ENCODE assay signal across 8 mouse cellular contexts in genomic region chr13:35771968-35772382, GRCm38 (mm10).
DNase-seq lines count a peak whose midpoint lies in the region; ATAC-seq and TF ChIP-seq lines count a peak whose summit lies in the region.

No protein-coding gene starts in this region.

- H3K9ac ChIP-seq in midbrain, embryonic 15.5 days: no peak overlapping the region

- peak; percentile 70; the same call in 1 of the 2 replicates for TF ChIP-seq CTCF in spleen, adult 2 months (IDR thresholded peaks at IDR 0.05; ENCODE audit: extremely low read depth, insufficient read depth, insufficient read length, insufficient replicate concordance)

- ATAC-seq in CD4-positive, CD25-positive, alpha-beta regulatory T cell, adult 4 months: no peak
- no peak for ATAC-seq in midbrain, embryonic 15.5 days (replicated peaks)

- no peak overlapping the region for H3K4me2 ChIP-seq in midbrain, embryonic 15.5 days

- H3K27me3 ChIP-seq in midbrain, embryonic 10.5 days (ENCODE audit: low read depth, poor library complexity, severe bottlenecking): no peaks in the 10 kb centered on the region
- H3K27me3 ChIP-seq in midbrain, embryonic 15.5 days (replicated peaks): no peaks in the 10 kb centered on the region
- no peaks in the 10 kb centered on the region for H3K27me3 ChIP-seq in spleen, adult 2 months (ENCODE audit: control insufficient read depth, insufficient read depth, low read length)

- H3K9me3 ChIP-seq in midbrain, embryonic 10.5 days (replicated peaks): no peaks in the 10 kb centered on the region
- no peaks in the 10 kb centered on the region for H3K9me3 ChIP-seq in midbrain, embryonic 15.5 days

- peaks cover 12% of the 10 kb centered on the region for H3K4me1 ChIP-seq in midbrain, embryonic 10.5 days
- H3K4me1 ChIP-seq in midbrain, embryonic 15.5 days: no peaks in the 10 kb centered on the region
- peaks cover 3% of the 10 kb centered on the region; the same call in 1 of the 2 replicates for H3K4me1 ChIP-seq in spleen, adult 2 months (ENCODE audit: control insufficient read depth, insufficient read depth, insufficient read length)

- 64% methylated on average over 9 of the region's 9 CpGs for WGBS in midbrain, embryonic 10.5 days
- WGBS in midbrain, embryonic 15.5 days: 60% methylated on average over 9 of the region's 9 CpGs
- 55% methylated on average over 9 of the region's 9 CpGs for WGBS in spleen, adult 2 months

- H3K36me3 ChIP-seq in midbrain, embryonic 10.5 days: no peaks in the 10 kb centered on the region
- H3K36me3 ChIP-seq in midbrain, embryonic 15.5 days (replicated peaks): no peaks in the 10 kb centered on the region
- H3K36me3 ChIP-seq in spleen, adult 2 months (ENCODE audit: control insufficient read depth, insufficient read depth, low read length): no peaks in the 10 kb centered on the region

- no peak overlapping the region for H3K4me3 ChIP-seq in midbrain, embryonic 10.5 days
- no peak overlapping the region for H3K4me3 ChIP-seq in midbrain, embryonic 15.5 days
- H3K4me3 ChIP-seq in spleen, adult 2 months (ENCODE audit: extremely low read depth, insufficient read depth, insufficient read length): no peak overlapping the region

- no peak overlapping the region for H3K27ac ChIP-seq in midbrain, embryonic 10.5 days (replicated peaks)
- no peak overlapping the region for H3K27ac ChIP-seq in midbrain, embryonic 15.5 days
- H3K27ac ChIP-seq in spleen, adult 2 months (ENCODE audit: insufficient read depth, low read length): no peak overlapping the region

- DNase-seq in CD4-positive, CD25-positive, alpha-beta regulatory T cell, adult 2 months (ENCODE audit: low read depth, low spot score): peak; percentile 60
- peak; percentile 24 for DNase-seq in midbrain, embryonic 10.5 days (ENCODE audit: low spot score)
- DNase-seq in cerebellum, postnatal 14 days: peak; percentile 75 to 83
- DNase-seq in kidney, adult 9 months: peak; percentile 22
- peak; percentile 17 to 29 for DNase-seq in lung, adult 18-20 months
- peak in 1 of 2 experiments; percentile 49 for DNase-seq in spleen, adult 2 months (ENCODE audit: low read depth in 1 of 2, low spot score in 2 of 2)

- no peak for TF ChIP-seq POLR2A in spleen, adult 2 months (IDR thresholded peaks at IDR 0.05; ENCODE audit: low read depth, low read length)
